Mouse (Mus musculus): ENCODE data around the gene Rcc2. TPM values are rescaled to one million over a fixed set of nuclear protein-coding genes. Genes with fewer than 3 reads are reported as not detected.
A peak's percentile ranks its signal among the peaks of the same experiment; 100 is the strongest.

Rcc2 gene
- polyA plus RNA-seq, 1 experiment from 2014 or later: 62.8 TPM

- Histone ChIP-seq H3K4me1 (ENCODE audit: insufficient read depth) (peaks cover 14% of the 10 kb centered on the region; the same call in 1 of the 2 replicates), H3K36me3 (ENCODE audit: insufficient read depth) (peaks cover 33% of the 10 kb centered on the region), H3K4me2 (peak overlapping the region; percentile 92), H3K9ac (peak overlapping the region; percentile 94), H3K4me3 (ENCODE audit: low read depth, low read length) (peak overlapping the region; percentile 92), H3K27ac (ENCODE audit: low read depth) (peak overlapping the region; percentile 99), H3K9me3 (ENCODE audit: low read depth, low read length) (no peaks in the 10 kb centered on the region), H3K27me3 (ENCODE audit: insufficient read depth, low read length) (0 out of 2 replicates have a peak, but pooled peaks cover 5% of the 10 kb centered on the region)
- TF ChIP-seq CTCF (IDR thresholded peaks at IDR 0.05; ENCODE audit: low read depth): no peak
- DNase-seq (peak; percentile 93), ATAC-seq (ENCODE audit: insufficient read depth) (peak; percentile 75)
- WGBS: under 1% methylated on average over 35 of the region's 68 CpGs
These were observed 2.4 kb downstream of the Rcc2 start for GRCm38 (mm10) chr4:140702611-140703327.

- H3K4me3 ChIP-seq (ENCODE audit: low read depth, low read length): peak overlapping the region; percentile 92
- H3K27ac ChIP-seq (ENCODE audit: low read depth): peak overlapping the region; percentile 99; the same call in 1 of the 2 replicates
- H3K36me3 ChIP-seq (ENCODE audit: insufficient read depth): peaks cover 42% of the 10 kb centered on the region
- 0 out of 2 replicates have a peak, but pooled peaks cover 5% of the 10 kb centered on the region for H3K27me3 ChIP-seq (ENCODE audit: insufficient read depth, low read length)
- WGBS: 12% methylated on average over 8 of the region's 8 CpGs
- no peak for TF ChIP-seq CTCF (IDR thresholded peaks at IDR 0.05; ENCODE audit: low read depth)
- H3K4me2 ChIP-seq: peak overlapping the region; percentile 92
- H3K4me1 ChIP-seq (ENCODE audit: insufficient read depth): peaks cover 14% of the 10 kb centered on the region; the same call in 1 of the 2 replicates
- no peaks in the 10 kb centered on the region for H3K9me3 ChIP-seq (ENCODE audit: low read depth, low read length)
- peak overlapping the region; percentile 94 for H3K9ac ChIP-seq
- no peak for ATAC-seq (ENCODE audit: insufficient read depth)
- DNase-seq: no peak
These were observed 3.3 kb downstream of the Rcc2 start for GRCm38 (mm10) chr4:140703636-140704035.

- DNase-seq (no peak), ATAC-seq (ENCODE audit: insufficient read depth) (no peak)
- peak overlapping the region; percentile 99; the same call in 1 of the 2 replicates for H3K27ac ChIP-seq (ENCODE audit: low read depth)
- 46% methylated on average over 4 of the region's 4 CpGs for WGBS
- H3K4me3 ChIP-seq (ENCODE audit: low read depth, low read length): peak overlapping the region; percentile 92; the same call in 1 of the 2 replicates
- H3K4me1 ChIP-seq (ENCODE audit: insufficient read depth): peaks cover 14% of the 10 kb centered on the region; the same call in 1 of the 2 replicates
- H3K36me3 ChIP-seq (ENCODE audit: insufficient read depth): peaks cover 47% of the 10 kb centered on the region
- H3K9me3 ChIP-seq (ENCODE audit: low read depth, low read length): no peaks in the 10 kb centered on the region
- TF ChIP-seq CTCF (IDR thresholded peaks at IDR 0.05; ENCODE audit: low read depth): no peak
- H3K27me3 ChIP-seq (ENCODE audit: insufficient read depth, low read length): 0 out of 2 replicates have a peak, but pooled peaks cover 3% of the 10 kb centered on the region
- H3K9ac ChIP-seq: peak overlapping the region; percentile 94
- peak overlapping the region; percentile 92 for H3K4me2 ChIP-seq
These were observed 3.8 kb downstream of the Rcc2 start for GRCm38 (mm10) chr4:140704166-140704565.

GRCm38 (mm10) chr4:140707615-140708014 is 7.3 kb downstream of the Rcc2 start:
- no peak for ATAC-seq (ENCODE audit: insufficient read depth)
- Histone ChIP-seq H3K4me2 (no peak overlapping the region), H3K9me3 (ENCODE audit: low read depth, low read length) (no peaks in the 10 kb centered on the region), H3K4me3 (ENCODE audit: low read depth, low read length) (no peak overlapping the region), H3K36me3 (ENCODE audit: insufficient read depth) (peaks cover 81% of the 10 kb centered on the region), H3K27ac (ENCODE audit: low read depth) (no peak overlapping the region), H3K4me1 (ENCODE audit: insufficient read depth) (peaks cover 7% of the 10 kb centered on the region; the same call in 1 of the 2 replicates), H3K9ac (peak overlapping the region; percentile 13; the same call in 1 of the 2 replicates), H3K27me3 (ENCODE audit: insufficient read depth, low read length) (no peaks in the 10 kb centered on the region)
- no peak for DNase-seq
- no peak for TF ChIP-seq CTCF (IDR thresholded peaks at IDR 0.05; ENCODE audit: low read depth)
- WGBS: 64% methylated on average over 4 of the region's 4 CpGs

- no peak overlapping the region for H3K4me3 ChIP-seq (ENCODE audit: low read depth, low read length)
- H3K4me1 ChIP-seq (ENCODE audit: insufficient read depth): peaks cover 11% of the 10 kb centered on the region; the same call in 1 of the 2 replicates
- peak; percentile 10; the same call in 1 of the 2 replicates for ATAC-seq (ENCODE audit: insufficient read depth)
- no peak overlapping the region for H3K9ac ChIP-seq
- no peak overlapping the region for H3K4me2 ChIP-seq
- H3K27ac ChIP-seq (ENCODE audit: low read depth): no peak overlapping the region; the same call in 1 of the 2 replicates
- H3K36me3 ChIP-seq (ENCODE audit: insufficient read depth): peaks cover 89% of the 10 kb centered on the region
- H3K9me3 ChIP-seq (ENCODE audit: low read depth, low read length): no peaks in the 10 kb centered on the region
- DNase-seq: peak; percentile 62
- no peaks in the 10 kb centered on the region for H3K27me3 ChIP-seq (ENCODE audit: insufficient read depth, low read length)
- no peak for TF ChIP-seq CTCF (IDR thresholded peaks at IDR 0.05; ENCODE audit: low read depth)
- WGBS: 58% methylated on average over 18 of the region's 18 CpGs
These were observed 8.1 kb downstream of the Rcc2 start for GRCm38 (mm10) chr4:140708297-140708927.

- Histone ChIP-seq H3K9ac (no peak overlapping the region), H3K27me3 (ENCODE audit: insufficient read depth, low read length) (no peaks in the 10 kb centered on the region), H3K27ac (ENCODE audit: low read depth) (no peak overlapping the region), H3K4me3 (ENCODE audit: low read depth, low read length) (no peak overlapping the region), H3K4me1 (ENCODE audit: insufficient read depth) (peaks cover 10% of the 10 kb centered on the region; the same call in 1 of the 2 replicates), H3K36me3 (ENCODE audit: insufficient read depth) (peaks cover 96% of the 10 kb centered on the region), H3K4me2 (no peak overlapping the region), H3K9me3 (ENCODE audit: low read depth, low read length) (no peaks in the 10 kb centered on the region)
- no peak for TF ChIP-seq CTCF (IDR thresholded peaks at IDR 0.05; ENCODE audit: low read depth)
- ATAC-seq (ENCODE audit: insufficient read depth) (no peak), DNase-seq (no peak)
- 75% methylated on average over 7 of the region's 7 CpGs for WGBS
These were observed 8.8 kb downstream of the Rcc2 start for GRCm38 (mm10) chr4:140709111-140709510.

GRCm38 (mm10) chr4:140709617-140710016 is 9.3 kb downstream of the Rcc2 start:
- no peaks in the 10 kb centered on the region for H3K27me3 ChIP-seq (ENCODE audit: insufficient read depth, low read length)
- 76% methylated on average over 10 of the region's 10 CpGs for WGBS
- H3K27ac ChIP-seq (ENCODE audit: low read depth): no peak overlapping the region
- DNase-seq (no peak), ATAC-seq (ENCODE audit: insufficient read depth) (no peak)
- no peak overlapping the region for H3K9ac ChIP-seq
- no peaks in the 10 kb centered on the region for H3K9me3 ChIP-seq (ENCODE audit: low read depth, low read length)
- no peak overlapping the region for H3K4me2 ChIP-seq
- peaks cover 100% of the 10 kb centered on the region for H3K36me3 ChIP-seq (ENCODE audit: insufficient read depth)
- peaks cover 11% of the 10 kb centered on the region; the same call in 1 of the 2 replicates for H3K4me1 ChIP-seq (ENCODE audit: insufficient read depth)
- TF ChIP-seq CTCF (IDR thresholded peaks at IDR 0.05; ENCODE audit: low read depth): no peak
- H3K4me3 ChIP-seq (ENCODE audit: low read depth, low read length): no peak overlapping the region

All from lung, embryonic 14.5 days (tissue).